Mouse (Mus musculus): ENCODE results near the gene Arhgef19. TPM values are rescaled to one million over a fixed set of nuclear protein-coding genes. Genes with fewer than 3 reads are reported as not detected.
A peak's percentile ranks its signal among the peaks of the same experiment; 100 is the strongest.

Gene Arhgef19
- polyA plus RNA-seq, 1 experiment from 2014 or later, result 20.9 TPM

- Histone ChIP-seq H3K36me3 (no peaks in the 10 kb centered on the region), H3K4me1 (peaks cover 59% of the 10 kb centered on the region), H3K27ac (peak overlapping the region; percentile 21; the same call in 1 of the 2 replicates), H3K4me2 (no peak overlapping the region; the same call in 1 of the 2 replicates), H3K9me3 (no peaks in the 10 kb centered on the region), H3K9ac (no peak overlapping the region), H3K4me3 (replicated peaks) (no peak overlapping the region), H3K27me3 (replicated peaks) (no peaks in the 10 kb centered on the region)
- ATAC-seq (ENCODE audit: insufficient read depth, low FRiP score, low read depth), result no peak
- WGBS, result 87% methylated on average over 6 of the region's 6 CpGs
These were observed 40.5 kb downstream of the Arhgef19 start for GRCm38 (mm10) chr4:141279783-141280182.

GRCm38 (mm10) chr4:141280471-141280870, 41.2 kb downstream of the Arhgef19 start:
- Histone ChIP-seq H3K27ac (no peak overlapping the region), H3K27me3 (replicated peaks) (no peaks in the 10 kb centered on the region), H3K4me1 (peaks cover 61% of the 10 kb centered on the region), H3K9ac (no peak overlapping the region), H3K36me3 (no peaks in the 10 kb centered on the region), H3K4me3 (replicated peaks) (no peak overlapping the region), H3K9me3 (no peaks in the 10 kb centered on the region), H3K4me2 (no peak overlapping the region)
- WGBS, result 81% methylated on average over 1 of the region's 1 CpGs
- ATAC-seq (ENCODE audit: insufficient read depth, low FRiP score, low read depth), result no peak

- Histone ChIP-seq H3K27ac (peak overlapping the region; percentile 59; the same call in 1 of the 2 replicates), H3K4me1 (peaks cover 61% of the 10 kb centered on the region), H3K4me3 (replicated peaks) (no peak overlapping the region), H3K4me2 (no peak overlapping the region), H3K9me3 (no peaks in the 10 kb centered on the region), H3K27me3 (replicated peaks) (no peaks in the 10 kb centered on the region), H3K36me3 (no peaks in the 10 kb centered on the region), H3K9ac (no peak overlapping the region)
- peak; percentile 51 for ATAC-seq (ENCODE audit: insufficient read depth, low FRiP score, low read depth)
- WGBS, result 26% methylated on average over 6 of the region's 6 CpGs
These were observed 41.9 kb downstream of the Arhgef19 start for GRCm38 (mm10) chr4:141281153-141281552.

- peak overlapping the region; percentile 59; the same call in 1 of the 2 replicates for H3K27ac ChIP-seq
- H3K27me3 ChIP-seq (replicated peaks), result peaks cover 1% of the 10 kb centered on the region; the same call in 1 of the 2 replicates
- no peaks in the 10 kb centered on the region for H3K36me3 ChIP-seq
- H3K9me3 ChIP-seq, result no peaks in the 10 kb centered on the region
- no peak overlapping the region for H3K9ac ChIP-seq
- no peak overlapping the region for H3K4me2 ChIP-seq
- no peak overlapping the region for H3K4me3 ChIP-seq (replicated peaks)
- ATAC-seq (ENCODE audit: insufficient read depth, low FRiP score, low read depth), result peak; percentile 12; the same call in 1 of the 2 replicates
- H3K4me1 ChIP-seq, result peaks cover 62% of the 10 kb centered on the region
- WGBS, result 47% methylated on average over 1 of the region's 1 CpGs
These were observed 42.3 kb downstream of the Arhgef19 start for GRCm38 (mm10) chr4:141281578-141281977.

GRCm38 (mm10) chr4:141282087-141282486, 42.8 kb downstream of the Arhgef19 start:
- Histone ChIP-seq H3K27ac (peak overlapping the region; percentile 59; the same call in 1 of the 2 replicates), H3K9ac (no peak overlapping the region), H3K27me3 (replicated peaks) (peaks cover 5% of the 10 kb centered on the region; the same call in 1 of the 2 replicates), H3K9me3 (no peaks in the 10 kb centered on the region), H3K4me3 (replicated peaks) (no peak overlapping the region), H3K4me2 (no peak overlapping the region), H3K4me1 (peaks cover 64% of the 10 kb centered on the region), H3K36me3 (no peaks in the 10 kb centered on the region)
- 47% methylated on average over 3 of the region's 3 CpGs for WGBS
- no peak for ATAC-seq (ENCODE audit: insufficient read depth, low FRiP score, low read depth)

- H3K9me3 ChIP-seq, result no peaks in the 10 kb centered on the region
- WGBS, result 52% methylated on average over 5 of the region's 5 CpGs
- 0 out of 2 replicates have a peak overlapping the region, but pooled peaks have one; percentile 59 for H3K27ac ChIP-seq
- no peaks in the 10 kb centered on the region for H3K36me3 ChIP-seq
- no peak overlapping the region for H3K4me2 ChIP-seq
- peaks cover 64% of the 10 kb centered on the region for H3K4me1 ChIP-seq
- ATAC-seq (ENCODE audit: insufficient read depth, low FRiP score, low read depth), result no peak
- H3K27me3 ChIP-seq (replicated peaks), result peaks cover 10% of the 10 kb centered on the region
- no peak overlapping the region for H3K4me3 ChIP-seq (replicated peaks)
- H3K9ac ChIP-seq, result no peak overlapping the region
These were observed 43.3 kb downstream of the Arhgef19 start for GRCm38 (mm10) chr4:141282623-141283022.

GRCm38 (mm10) chr4:141283176-141283878, 44.0 kb downstream of the Arhgef19 start:
- 68% methylated on average over 12 of the region's 12 CpGs for WGBS
- Histone ChIP-seq H3K4me2 (no peak overlapping the region), H3K9me3 (no peaks in the 10 kb centered on the region), H3K27ac (no peak overlapping the region), H3K4me3 (replicated peaks) (no peak overlapping the region), H3K27me3 (replicated peaks) (peaks cover 15% of the 10 kb centered on the region), H3K9ac (no peak overlapping the region), H3K4me1 (peaks cover 59% of the 10 kb centered on the region), H3K36me3 (no peaks in the 10 kb centered on the region)
- no peak for ATAC-seq (ENCODE audit: insufficient read depth, low FRiP score, low read depth)

GRCm38 (mm10) chr4:141283879-141284411, 44.6 kb downstream of the Arhgef19 start:
- 34% methylated on average over 8 of the region's 8 CpGs for WGBS
- Histone ChIP-seq H3K36me3 (no peaks in the 10 kb centered on the region), H3K9me3 (no peaks in the 10 kb centered on the region), H3K9ac (no peak overlapping the region), H3K4me1 (peaks cover 54% of the 10 kb centered on the region), H3K4me3 (replicated peaks) (no peak overlapping the region), H3K4me2 (no peak overlapping the region), H3K27ac (no peak overlapping the region), H3K27me3 (replicated peaks) (peaks cover 17% of the 10 kb centered on the region)
- no peak for ATAC-seq (ENCODE audit: insufficient read depth, low FRiP score, low read depth)

- Histone ChIP-seq H3K4me1 (peaks cover 50% of the 10 kb centered on the region), H3K27ac (no peak overlapping the region), H3K9ac (no peak overlapping the region), H3K4me2 (no peak overlapping the region), H3K36me3 (no peaks in the 10 kb centered on the region), H3K9me3 (no peaks in the 10 kb centered on the region), H3K4me3 (replicated peaks) (no peak overlapping the region), H3K27me3 (replicated peaks) (peaks cover 17% of the 10 kb centered on the region)
- ATAC-seq (ENCODE audit: insufficient read depth, low FRiP score, low read depth), result no peak
- WGBS, result 74% methylated on average over 3 of the region's 3 CpGs
These were observed 45.2 kb downstream of the Arhgef19 start for GRCm38 (mm10) chr4:141284486-141284885.

- Histone ChIP-seq H3K4me3 (replicated peaks) (no peak overlapping the region), H3K4me2 (no peak overlapping the region), H3K4me1 (peaks cover 50% of the 10 kb centered on the region), H3K36me3 (no peaks in the 10 kb centered on the region), H3K9ac (no peak overlapping the region), H3K27me3 (replicated peaks) (peaks cover 17% of the 10 kb centered on the region), H3K9me3 (no peaks in the 10 kb centered on the region), H3K27ac (no peak overlapping the region)
- ATAC-seq (ENCODE audit: insufficient read depth, low FRiP score, low read depth), result no peak
- 25% methylated on average over 8 of the region's 8 CpGs for WGBS
These were observed 45.8 kb downstream of the Arhgef19 start for GRCm38 (mm10) chr4:141285128-141285527.

GRCm38 (mm10) chr4:141286860-141287517, 47.7 kb downstream of the Arhgef19 start:
- ATAC-seq (ENCODE audit: insufficient read depth, low FRiP score, low read depth), result peak; percentile 77
- H3K4me3 ChIP-seq (replicated peaks), result no peak overlapping the region
- peak overlapping the region; percentile 71 for H3K27ac ChIP-seq
- peaks cover 45% of the 10 kb centered on the region for H3K4me1 ChIP-seq
- peak overlapping the region; percentile 46 for H3K4me2 ChIP-seq
- H3K9ac ChIP-seq, result 0 out of 2 replicates have a peak overlapping the region, but pooled peaks have one; percentile 9
- no peaks in the 10 kb centered on the region for H3K36me3 ChIP-seq
- H3K9me3 ChIP-seq, result no peaks in the 10 kb centered on the region
- WGBS, result 23% methylated on average over 20 of the region's 20 CpGs
- H3K27me3 ChIP-seq (replicated peaks), result peaks cover 27% of the 10 kb centered on the region

GRCm38 (mm10) chr4:141287518-141288004, 48.3 kb downstream of the Arhgef19 start:
- 13% methylated on average over 15 of the region's 15 CpGs for WGBS
- H3K27ac ChIP-seq, result peak overlapping the region; percentile 71
- H3K4me3 ChIP-seq (replicated peaks), result no peak overlapping the region
- peaks cover 27% of the 10 kb centered on the region for H3K27me3 ChIP-seq (replicated peaks)
- ATAC-seq (ENCODE audit: insufficient read depth, low FRiP score, low read depth), result no peak
- peak overlapping the region; percentile 46 for H3K4me2 ChIP-seq
- no peaks in the 10 kb centered on the region for H3K36me3 ChIP-seq
- peaks cover 40% of the 10 kb centered on the region for H3K4me1 ChIP-seq
- no peaks in the 10 kb centered on the region for H3K9me3 ChIP-seq
- H3K9ac ChIP-seq, result 0 out of 2 replicates have a peak overlapping the region, but pooled peaks have one; percentile 9
